Mouse (Mus musculus) ES-CJ7 (cell line): ENCODE data around the gene Immp2l.

Experiments used
- DNase-seq: peaks from one replicate; pipeline ENCODE4 v3.0.0; 2011; ENCODE audit warnings: low read depth, low spot score

Immp2l gene

GRCm38 (mm10) chr12:41520326-41520725, 496.4 kb downstream of the Immp2l start:
- DNase-seq = no peak

- DNase-seq = no peak
Observed at GRCm38 (mm10) chr12:41521671-41522070, 497.8 kb downstream of the Immp2l start.

- no peak for DNase-seq
Observed at GRCm38 (mm10) chr12:41526688-41527087, 502.8 kb downstream of the Immp2l start.

GRCm38 (mm10) chr12:41528410-41528809, 504.5 kb downstream of the Immp2l start:
- DNase-seq = no peak

- no peak for DNase-seq
Observed at GRCm38 (mm10) chr12:41539989-41540388, 516.1 kb downstream of the Immp2l start.

- DNase-seq = no peak
Observed at GRCm38 (mm10) chr12:41551578-41551977, 527.7 kb downstream of the Immp2l start.

GRCm38 (mm10) chr12:41557832-41558231, 533.9 kb downstream of the Immp2l start:
- no peak for DNase-seq

GRCm38 (mm10) chr12:41558956-41559735, 535.3 kb downstream of the Immp2l start:
- peak; percentile 78 for DNase-seq

- peak; percentile 67 for DNase-seq
Observed at GRCm38 (mm10) chr12:41565540-41566432, 541.9 kb downstream of the Immp2l start.

- no peak for DNase-seq
Observed at GRCm38 (mm10) chr12:41566433-41566794, 542.5 kb downstream of the Immp2l start.

- no peak for DNase-seq
Observed at GRCm38 (mm10) chr12:41573754-41574153, 549.9 kb downstream of the Immp2l start.

GRCm38 (mm10) chr12:41575221-41575620, 551.3 kb downstream of the Immp2l start:
- no peak for DNase-seq

GRCm38 (mm10) chr12:41593401-41593800, 569.5 kb downstream of the Immp2l start:
- no peak for DNase-seq

GRCm38 (mm10) chr12:41594037-41594436, 570.1 kb downstream of the Immp2l start:
- no peak for DNase-seq

- no peak for DNase-seq
Observed at GRCm38 (mm10) chr12:41615271-41615670, 591.4 kb downstream of the Immp2l start.

- DNase-seq = no peak
Observed at GRCm38 (mm10) chr12:41621341-41621740, 597.5 kb downstream of the Immp2l start.

- no peak for DNase-seq
Observed at GRCm38 (mm10) chr12:41643262-41643661, 619.4 kb downstream of the Immp2l start.

GRCm38 (mm10) chr12:41644802-41645551, 621.1 kb downstream of the Immp2l start:
- DNase-seq = no peak

- DNase-seq = peak; percentile 18
Observed at GRCm38 (mm10) chr12:41646956-41647575, 623.2 kb downstream of the Immp2l start.

- DNase-seq = no peak
Observed at GRCm38 (mm10) chr12:41647675-41648074, 623.8 kb downstream of the Immp2l start.

- no peak for DNase-seq
Observed at GRCm38 (mm10) chr12:41649826-41650541, 626.1 kb downstream of the Immp2l start.
